Mouse (Mus musculus): Measurements from ENCODE around the gene Foxa3.
A peak's percentile ranks its signal among the peaks of the same experiment; 100 is the strongest.

Gene Foxa3

DNA sequence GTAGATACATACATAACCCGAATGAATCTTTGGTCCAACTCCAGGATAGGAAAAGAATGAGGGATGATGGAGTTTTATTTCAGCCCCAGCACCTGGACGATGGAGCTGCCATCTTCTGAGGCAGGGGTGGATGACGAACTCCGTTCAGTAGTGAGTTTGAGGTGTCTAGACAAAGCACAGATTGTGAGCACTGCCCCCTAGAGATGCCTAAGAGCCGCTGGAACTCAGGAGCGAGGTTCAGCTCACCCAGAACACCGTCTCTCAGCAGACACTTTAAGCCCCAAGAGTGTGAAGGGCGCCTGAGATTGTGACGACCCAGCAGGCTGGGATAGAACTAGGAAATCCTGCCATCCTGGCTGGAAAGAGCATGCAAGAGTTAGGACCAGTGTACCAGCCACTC, 24.5 kb downstream of the Foxa3 start:
- no peak for DNase-seq (ENCODE audit: low spot score)

DNA sequence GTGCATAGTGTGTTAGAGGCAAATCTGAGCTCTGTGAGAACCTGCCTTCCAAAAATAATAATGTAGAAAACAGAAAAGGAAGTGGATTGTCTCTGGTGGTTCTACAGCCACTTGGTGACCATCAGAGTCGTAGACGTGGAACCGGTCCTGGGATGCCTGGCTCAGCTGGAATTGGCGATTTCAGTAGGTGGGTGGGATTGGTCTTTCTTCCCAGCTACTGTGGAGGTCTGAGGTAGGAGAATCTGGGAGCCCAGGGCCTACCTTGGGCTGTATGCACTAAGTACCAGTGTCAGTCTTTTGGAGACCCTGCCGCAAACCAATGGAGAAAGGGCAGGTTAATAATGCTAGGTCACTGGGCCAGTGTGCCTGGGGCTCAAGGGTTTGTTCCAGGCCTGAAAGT, 30.3 kb downstream of the Foxa3 start:
- no peak for DNase-seq (ENCODE audit: low spot score)

DNA sequence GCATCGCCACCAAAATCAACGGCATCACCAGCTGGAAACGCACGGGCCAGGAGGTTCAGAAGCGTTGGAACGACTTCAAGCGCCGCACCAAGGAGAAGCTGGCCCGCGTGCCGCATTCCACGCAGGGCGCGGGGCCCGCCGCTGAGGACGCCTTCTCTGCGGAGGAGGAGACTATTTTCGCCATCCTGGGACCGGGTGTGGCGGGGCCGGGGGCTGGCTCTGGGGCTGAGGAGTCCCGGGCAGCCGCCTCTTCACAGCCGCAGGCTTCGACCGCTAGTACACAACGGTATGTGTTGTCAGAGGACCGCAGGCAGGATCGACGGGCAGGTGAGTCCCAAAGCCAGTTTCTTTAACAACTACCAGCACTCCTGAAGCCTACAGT, 31.1 kb downstream of the Foxa3 start:
- DNase-seq (ENCODE audit: low spot score): no peak

DNA sequence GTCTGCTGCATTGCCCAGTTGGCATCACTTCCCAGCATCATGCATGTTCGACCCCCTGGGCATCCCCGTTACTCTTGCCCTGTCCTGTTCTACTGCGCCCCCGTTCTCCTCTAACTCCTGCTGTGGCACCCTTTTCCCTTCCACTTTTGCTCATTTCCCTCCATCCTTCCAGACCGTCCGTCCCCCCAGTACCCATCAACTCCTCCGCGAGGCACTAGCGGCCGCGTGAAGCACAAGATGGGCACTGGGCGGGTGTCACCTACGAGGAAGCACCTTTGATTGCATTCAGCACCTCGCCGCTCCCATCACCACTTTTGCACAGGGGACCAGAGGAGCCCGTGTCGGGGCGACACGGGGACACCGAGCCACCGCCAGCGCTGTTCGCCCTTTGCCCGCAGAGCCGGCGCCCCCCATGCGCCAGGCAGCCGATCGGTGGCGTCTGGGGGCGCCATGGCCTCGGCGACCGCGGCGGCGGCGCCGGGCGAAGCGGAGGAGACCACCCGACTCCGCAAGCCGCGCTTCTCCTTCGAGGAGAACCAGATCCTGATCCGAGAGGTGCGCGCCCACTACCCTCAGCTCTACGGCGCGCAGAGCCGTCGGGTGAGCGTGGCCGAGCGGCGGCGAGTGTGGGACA, 31.6 kb downstream of the Foxa3 start:
- DNase-seq (ENCODE audit: low spot score): no peak

DNA sequence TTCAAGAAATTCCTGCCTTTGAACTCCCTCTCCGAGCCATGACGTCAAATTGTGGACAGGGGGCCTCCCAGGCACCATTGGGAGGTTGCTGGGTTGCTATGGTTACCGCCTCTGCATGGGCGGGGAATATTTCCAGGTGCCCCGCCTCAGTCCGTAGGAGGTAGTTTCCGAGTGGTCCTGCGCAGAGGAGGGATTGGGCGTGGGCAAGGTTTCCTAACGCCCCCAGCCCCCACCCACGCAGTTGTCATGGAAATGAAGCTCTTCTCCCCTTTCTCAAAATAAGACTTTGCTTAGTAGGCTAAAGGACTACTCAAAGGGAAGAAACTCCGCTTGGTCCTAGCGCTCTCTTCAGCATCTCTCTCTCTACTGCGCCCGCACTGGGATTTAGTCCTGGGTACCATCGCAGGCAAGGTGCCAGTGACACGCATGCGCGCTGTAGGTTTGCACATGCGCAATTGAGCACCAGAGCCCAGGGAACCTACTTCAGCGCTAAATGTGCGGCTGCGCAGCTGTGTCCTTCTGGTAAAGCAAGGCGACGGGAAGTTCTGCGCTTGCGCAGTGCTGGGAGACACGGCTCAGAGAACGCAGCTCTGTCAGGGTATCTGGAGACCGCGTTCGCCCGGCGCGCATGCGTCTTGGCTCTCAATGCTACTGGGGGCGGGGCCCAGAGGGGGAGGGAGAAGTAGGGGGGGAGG, 32.6 kb downstream of the Foxa3 start, which contains the start of gene Mypop:
Mypop (plus strand) TSS at position 645 of the 695 bp plus-strand sequence.
- DNase-seq (ENCODE audit: low spot score): peak; percentile 100

DNA sequence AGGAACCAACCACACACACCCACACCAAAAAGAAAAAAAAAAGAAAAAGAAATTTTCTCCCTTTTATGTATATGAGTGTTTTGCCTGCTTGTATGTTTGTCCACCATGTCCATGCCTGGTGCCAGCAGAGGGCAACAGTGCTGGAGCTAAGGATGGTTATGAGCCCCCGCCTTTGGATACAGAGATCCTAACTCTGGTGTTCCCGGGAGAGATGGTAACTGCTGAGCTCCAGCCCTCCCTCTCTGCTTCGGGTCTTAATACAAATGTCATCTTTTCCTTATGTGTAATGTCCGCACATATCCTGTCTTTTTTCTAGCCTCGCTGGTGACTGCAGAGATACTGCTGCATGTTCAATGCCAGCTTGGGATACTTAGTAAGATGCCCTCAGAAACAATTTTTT, 33.3 kb downstream of the Foxa3 start:
- DNase-seq (ENCODE audit: low spot score): no peak

DNA sequence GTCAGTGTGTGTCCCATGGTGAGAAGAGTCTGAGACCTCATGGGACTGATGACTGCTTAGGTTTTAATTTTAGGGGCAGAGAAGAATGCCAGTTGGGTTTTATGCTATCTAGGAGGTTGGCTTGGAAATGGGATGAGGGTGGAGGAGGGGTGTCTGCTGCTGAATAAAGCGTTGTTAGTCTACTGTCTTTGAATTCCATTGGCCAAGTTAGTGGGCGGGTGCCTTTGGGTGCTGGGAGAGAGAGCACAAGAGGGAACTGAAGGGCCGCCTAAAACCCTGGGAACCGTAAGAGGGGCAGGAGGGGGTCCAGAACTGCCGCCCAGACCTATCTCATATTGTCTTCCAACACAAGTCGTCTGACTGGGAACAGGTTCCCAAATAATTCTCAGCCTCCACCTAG, 34.6 kb downstream of the Foxa3 start:
- DNase-seq (ENCODE audit: low spot score): no peak

DNA sequence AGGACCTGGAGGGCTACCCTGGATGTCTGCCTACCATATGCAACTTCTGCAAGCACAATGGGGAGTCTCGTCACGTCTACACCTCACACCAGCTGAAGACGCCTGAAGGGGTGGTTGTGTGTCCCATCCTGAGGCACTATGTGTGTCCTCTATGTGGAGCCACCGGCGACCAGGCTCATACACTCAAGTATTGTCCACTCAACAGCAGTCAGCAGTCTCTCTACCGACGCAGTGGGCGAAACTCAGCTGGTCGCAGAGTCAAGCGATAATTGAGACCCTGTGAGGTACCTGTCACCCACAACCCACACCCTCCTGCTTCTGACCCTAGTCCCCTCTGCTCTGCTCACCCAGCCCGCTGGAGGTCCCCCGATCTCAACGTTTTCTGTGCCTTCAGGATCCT, 35.6 kb downstream of the Foxa3 start:
- DNase-seq (ENCODE audit: low spot score): no peak

DNA sequence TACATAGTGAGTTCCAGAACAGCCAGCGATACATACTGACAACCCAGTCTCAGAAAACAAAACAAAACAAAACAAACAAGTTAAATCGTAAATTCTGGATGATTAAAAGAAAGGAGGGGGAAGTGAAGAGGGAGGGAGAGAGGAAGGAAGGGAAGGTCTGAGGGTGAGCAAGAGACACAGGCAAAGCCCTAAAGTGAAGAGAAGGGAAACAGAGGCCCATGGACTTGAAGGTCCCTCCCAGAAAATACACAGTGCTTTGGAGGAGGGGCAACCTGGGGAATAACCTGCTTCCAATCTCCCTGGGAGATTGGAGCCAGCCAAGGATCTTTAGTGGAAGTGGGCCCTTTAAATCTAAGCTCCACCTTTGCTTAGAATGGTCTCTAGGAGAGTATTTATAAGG, 36.2 kb downstream of the Foxa3 start, which contains the start of gene Nanos2:
Nanos2 (plus strand) TSS at position 301 of the 400 bp plus-strand sequence.
- DNase-seq (ENCODE audit: low spot score): no peak

DNA sequence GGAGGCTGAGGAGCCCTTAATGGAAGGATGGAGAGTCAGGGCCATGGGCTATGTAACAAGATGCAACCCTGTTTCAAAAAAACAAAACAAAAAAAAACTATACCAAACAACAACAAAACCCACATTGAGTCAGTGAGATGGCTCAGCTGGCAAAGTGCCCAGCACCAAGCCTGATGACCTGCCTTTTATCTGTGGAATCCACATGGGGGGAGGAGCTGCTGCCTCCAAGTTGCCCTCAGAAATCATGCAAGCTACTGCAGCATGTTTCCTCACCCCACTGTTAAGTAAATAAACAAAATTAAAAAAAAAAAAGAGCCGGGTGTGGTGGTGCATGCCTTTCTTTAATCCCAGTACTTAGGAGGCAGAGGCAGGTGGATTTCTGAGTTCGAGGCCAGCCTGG, 36.8 kb downstream of the Foxa3 start:
- DNase-seq (ENCODE audit: low spot score): no peak

DNA sequence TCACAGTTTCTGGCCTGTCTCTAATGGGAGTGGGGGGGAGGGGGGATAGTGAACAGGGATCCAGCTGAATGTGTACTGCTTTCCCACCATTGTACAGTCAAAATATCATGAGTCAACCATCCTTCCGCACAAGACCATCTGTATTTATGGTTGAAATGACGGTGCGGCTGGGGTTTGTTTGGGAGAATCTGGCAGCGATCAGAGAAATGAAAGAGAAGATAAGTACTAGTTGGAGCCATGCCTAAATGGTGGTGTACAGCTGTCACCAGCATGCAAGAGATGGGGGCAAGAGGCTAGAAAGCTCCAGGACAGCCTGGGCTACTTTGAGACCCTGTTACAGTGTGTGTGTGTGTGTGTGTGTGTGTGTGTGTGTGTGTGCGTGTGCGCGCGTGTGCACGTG, 45.0 kb downstream of the Foxa3 start:
- DNase-seq (ENCODE audit: low spot score): no peak

DNA sequence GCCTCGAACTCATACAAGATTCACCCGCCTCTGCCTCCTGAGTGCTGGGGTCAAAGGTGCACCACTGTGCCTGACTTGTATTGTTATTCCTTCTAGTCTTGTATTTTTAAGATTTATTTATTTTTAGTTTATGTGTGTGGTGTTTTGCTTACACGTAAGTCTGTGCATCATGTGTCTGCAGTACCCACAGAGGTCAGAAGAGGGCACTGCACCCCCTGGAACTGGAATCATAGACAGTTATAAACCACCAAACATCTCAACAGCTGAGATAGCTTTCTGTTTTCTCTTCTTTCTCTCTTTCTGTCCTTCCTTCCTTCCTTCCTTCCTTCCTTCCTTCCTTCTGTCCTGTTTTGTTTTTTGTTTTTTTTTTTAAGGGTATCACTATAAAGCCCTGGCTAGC, 52.4 kb downstream of the Foxa3 start:
- DNase-seq (ENCODE audit: low spot score): no peak

DNA sequence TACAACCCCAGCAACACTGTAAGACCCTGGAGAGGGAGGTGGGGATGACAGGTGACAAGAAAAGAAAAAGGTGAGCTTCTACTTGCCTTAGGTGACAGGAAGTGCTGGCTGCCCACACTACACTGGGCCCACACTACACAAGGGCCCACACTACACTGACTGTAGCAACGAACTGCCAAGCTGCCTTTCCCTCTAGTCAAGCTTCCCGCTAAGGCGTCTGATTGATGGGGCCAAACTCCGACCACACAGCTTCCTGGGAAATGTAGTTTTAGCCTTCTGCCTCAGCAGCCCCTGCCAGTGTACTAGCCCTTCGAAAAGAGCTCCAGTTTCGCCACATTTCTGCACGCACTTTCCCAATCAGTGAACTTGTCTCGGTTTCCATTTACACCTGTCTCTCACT, 55.7 kb downstream of the Foxa3 start:
- DNase-seq (ENCODE audit: low spot score): no peak

DNA sequence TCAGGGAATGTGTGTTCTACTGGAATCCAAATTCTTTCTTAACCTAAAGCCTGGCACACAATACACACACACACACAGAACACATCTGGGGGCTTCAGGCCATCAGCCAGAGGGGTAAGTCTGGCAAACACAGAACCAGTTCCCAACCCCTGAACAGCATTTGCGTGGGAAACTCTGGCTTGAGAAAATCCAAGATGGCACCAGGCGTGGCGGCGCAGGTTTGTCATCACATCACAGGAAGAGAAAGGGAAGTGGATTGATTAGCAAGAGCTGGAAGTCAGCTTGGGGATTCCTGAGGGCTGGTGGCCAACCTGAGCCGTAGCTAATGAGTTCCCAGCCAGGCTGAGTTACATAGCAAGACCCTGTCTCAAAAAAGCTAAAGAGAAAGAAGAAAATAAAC, 58.0 kb downstream of the Foxa3 start:
- DNase-seq (ENCODE audit: low spot score): no peak

DNA sequence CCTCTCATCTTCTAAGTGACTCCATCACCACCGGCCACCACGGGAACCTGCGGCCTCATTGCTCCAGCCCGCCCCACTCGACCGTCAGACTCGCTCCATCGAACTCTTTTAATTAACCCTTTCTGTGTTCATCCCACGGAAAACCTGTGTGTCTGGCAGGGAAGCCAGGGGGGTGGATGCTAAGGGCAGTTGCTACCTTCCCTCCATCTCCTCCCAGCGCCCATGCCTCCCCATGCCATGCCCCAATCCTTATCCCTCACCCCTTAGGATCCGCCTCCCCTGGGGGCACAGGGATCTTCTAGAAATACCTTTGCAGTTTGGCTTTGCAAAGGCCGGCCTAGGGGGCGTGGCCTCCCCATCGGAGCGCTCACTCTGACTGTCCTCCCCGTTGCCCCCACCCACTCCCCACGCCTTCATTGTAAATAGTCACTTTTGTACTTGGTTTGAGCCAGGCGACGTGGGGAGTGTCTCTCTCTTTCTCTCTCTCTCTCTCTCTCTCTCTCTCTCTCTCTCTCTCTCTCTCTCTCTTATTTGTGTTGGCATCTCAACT, 60.0 kb downstream of the Foxa3 start:
- DNase-seq (ENCODE audit: low spot score): no peak

Data from lung, postnatal 25 days (tissue).